Mouse (Mus musculus) macrophage (primary cell): ENCODE measurements around the gene Golga1. TPM values are rescaled to one million over a fixed set of nuclear protein-coding genes. Genes with fewer than 3 reads are reported as not detected.
"Not testable (repeated sequence)": the region's sequence is repeated elsewhere in the genome, so short reads cannot be mapped to it uniquely, and the experiment has no call there.

ENCODE experiments used
- H3K27ac ChIP-seq: fragments of 350-480 bp; formaldehyde crosslinking; 2 replicates; pipeline ENCODE4 v1.9.0; 2021
- H3K36me3 ChIP-seq: fragments of 350-480 bp; formaldehyde crosslinking; 2 replicates; pipeline ENCODE4 v1.9.0; 2021; ENCODE audit errors: inconsistent target
- H3K4me3 ChIP-seq: fragments of 350-480 bp; formaldehyde crosslinking; 2 replicates; pipeline ENCODE4 v1.9.0; 2021; ENCODE audit errors: inconsistent target
- H3K79me2 ChIP-seq: fragments of 350-480 bp; formaldehyde crosslinking; 2 replicates; pipeline ENCODE4 v1.9.0; 2021; ENCODE audit errors: inconsistent target
- WGBS: methylation state at CpG from one replicate; pipeline ENCODE4 v1.1.7; 2026; ENCODE audit warnings: inconsistent platforms; ENCODE audit not compliant: missing documents; 5-methylcytosine and 5-hydroxymethylcytosine counted together
- polyA plus RNA-seq: library from polyadenylated mRNA; stranded (reverse); fragments of 250-400 nt; gene quantifications from 3 replicates; pipeline ENCODE4 v1.2.4, GENCODE M21; 2018; ENCODE audit warnings: inconsistent platforms
- total RNA-seq, 78 experiments: library from RNA; depleted of rRNA; stranded (reverse); fragments of 250-400 nt; gene quantifications; 1 replicate in 9 of 78; 2 replicates in 24 of 78; 3 replicates in 43 of 78; 4 replicates in 2 of 78; pipeline ENCODE4 v1.2.4; 2018; ENCODE audit warnings: inconsistent platforms in 56 of 78

Gene Golga1
- 100 to 1,000 TPM in 3 of 26 experiments, 10 to 100 TPM in 23; 20.8 to 113 (median 74.0) TPM for total RNA-seq (2018; cell fraction: chromatin; rRNA removed)
- total RNA-seq (2018; cell fraction: cytosol; rRNA removed): 10 to 100 TPM in 19 of 26 experiments, 1 to 10 TPM in 7; 5.5 to 16.9 (median 13.1) TPM
- 10 to 100 TPM in 24 of 26 experiments, 1 to 10 TPM in 2; 8.0 to 67.9 (median 34.1) TPM for total RNA-seq (2018; cell fraction: nucleus; rRNA removed)
- 11.7 to 16.1 TPM (median 12.3 TPM) in 3 replicates for polyA plus RNA-seq

DNA sequence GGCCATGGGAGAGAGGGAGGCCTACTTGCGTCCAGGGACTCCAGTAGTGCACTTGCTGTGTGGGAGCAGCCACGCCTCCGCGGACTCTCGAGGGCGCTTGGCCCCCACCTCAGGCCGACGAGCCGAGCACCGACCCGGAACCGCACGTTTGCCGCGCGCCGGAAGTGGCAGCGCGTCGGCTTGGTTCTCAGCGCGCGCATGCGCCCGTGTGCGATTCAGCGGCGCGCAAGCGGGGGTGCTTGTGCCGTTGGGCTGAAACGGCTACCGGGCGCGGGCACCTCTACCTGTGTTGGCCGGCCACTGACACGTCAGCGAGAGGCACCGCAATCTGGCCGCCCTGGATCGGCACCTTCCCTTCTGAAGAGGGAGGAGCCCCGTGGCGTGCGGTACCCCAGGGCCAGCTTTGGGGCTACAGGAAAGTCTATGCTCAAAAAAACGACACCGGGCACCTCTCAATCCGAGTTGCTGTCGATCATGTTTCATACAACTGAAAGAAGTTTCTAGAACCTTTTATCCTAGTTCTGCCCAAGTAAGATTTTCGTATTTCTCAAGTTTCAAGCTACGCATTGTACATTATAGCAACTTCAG is at the start of gene Golga1:
Gene Golga1 (minus strand): TSS at position 142 of the 588 bp plus-strand sequence.
- H3K36me3 ChIP-seq: peaks cover 24% of the 10 kb centered on the region
- peaks cover 18% of the 10 kb centered on the region; the same call in 1 of the 2 replicates for H3K79me2 ChIP-seq
- peak within 1 kb of the TSS; percentile 82 for H3K4me3 ChIP-seq
- peak within 1 kb of the TSS; percentile 50 for H3K27ac ChIP-seq
- 1% methylated on average over 46 of the region's 50 CpGs for WGBS

DNA sequence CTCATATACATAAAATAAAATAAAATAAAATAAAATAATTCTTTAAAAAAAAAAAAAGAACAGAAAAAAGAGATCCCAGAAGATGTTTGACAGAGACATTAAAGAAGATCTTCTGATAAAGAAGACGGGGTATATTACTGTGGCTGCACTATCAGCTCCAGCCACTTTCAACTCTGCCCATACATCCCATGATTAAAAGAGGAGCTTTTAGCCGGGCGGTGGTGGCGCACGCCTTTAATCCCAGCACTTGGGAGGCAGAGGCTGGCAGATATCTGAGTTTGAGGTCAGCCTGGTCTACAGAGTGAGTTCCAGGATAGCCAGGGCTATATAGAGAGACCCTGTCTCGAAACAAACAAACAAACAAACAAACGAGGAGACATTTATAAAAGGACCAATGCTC is 48.8 kb upstream of the Golga1 start:
- no peaks in the 10 kb centered on the region for H3K36me3 ChIP-seq

DNA sequence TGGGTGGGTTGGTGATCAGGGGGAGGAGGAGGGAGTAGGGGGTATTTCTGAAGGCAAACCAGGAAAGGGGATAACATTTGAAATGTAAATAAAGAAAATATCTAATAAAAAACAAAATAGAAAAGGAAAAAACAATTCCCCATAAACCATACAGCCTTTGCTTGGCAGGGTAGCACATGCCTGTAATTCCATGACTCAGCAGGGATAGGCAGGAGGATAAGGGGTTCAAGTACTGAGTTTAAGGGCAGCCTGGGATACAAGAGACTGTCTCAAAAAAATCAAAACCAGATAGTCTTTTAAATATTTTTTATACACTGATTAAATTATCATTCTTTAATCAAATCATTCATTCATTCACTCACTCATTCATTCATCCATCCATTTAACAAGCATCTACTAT is 45.2 kb upstream of the Golga1 start:
- Histone ChIP-seq H3K4me3 (no peak overlapping the region), H3K27ac (no peak overlapping the region), H3K79me2 (no peaks in the 10 kb centered on the region), H3K36me3 (no peaks in the 10 kb centered on the region)

More for the DNA sequence above, 48.8 kb upstream of the Golga1 start:
- H3K4me3 ChIP-seq: no peak overlapping the region
- H3K27ac ChIP-seq: 0 out of 2 replicates have a peak overlapping the region, but pooled peaks have one; percentile 15
- no peaks in the 10 kb centered on the region for H3K79me2 ChIP-seq
- WGBS: 92% methylated on average over 7 of the region's 7 CpGs

DNA sequence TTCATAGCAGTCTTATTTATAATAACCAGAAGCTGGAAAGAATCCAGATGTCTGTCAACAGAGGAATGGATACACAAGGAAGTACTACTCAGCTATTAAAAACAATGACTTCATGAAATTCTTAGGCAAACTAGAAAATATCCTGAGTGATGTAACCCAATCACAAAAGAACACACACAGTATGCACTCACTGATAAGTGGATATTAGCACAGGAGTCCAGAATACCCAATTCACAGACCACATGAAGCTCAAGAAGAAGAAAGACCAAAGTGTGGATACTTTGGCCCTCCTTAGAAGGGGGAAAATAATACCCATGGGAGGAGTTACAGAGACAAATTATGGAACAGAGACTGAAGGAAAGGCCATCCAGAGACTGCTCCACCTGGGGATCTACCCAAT is 44.4 kb upstream of the Golga1 start:
- H3K36me3 ChIP-seq, H3K27ac ChIP-seq, H3K4me3 ChIP-seq, H3K79me2 ChIP-seq: not testable (repeated sequence)

DNA sequence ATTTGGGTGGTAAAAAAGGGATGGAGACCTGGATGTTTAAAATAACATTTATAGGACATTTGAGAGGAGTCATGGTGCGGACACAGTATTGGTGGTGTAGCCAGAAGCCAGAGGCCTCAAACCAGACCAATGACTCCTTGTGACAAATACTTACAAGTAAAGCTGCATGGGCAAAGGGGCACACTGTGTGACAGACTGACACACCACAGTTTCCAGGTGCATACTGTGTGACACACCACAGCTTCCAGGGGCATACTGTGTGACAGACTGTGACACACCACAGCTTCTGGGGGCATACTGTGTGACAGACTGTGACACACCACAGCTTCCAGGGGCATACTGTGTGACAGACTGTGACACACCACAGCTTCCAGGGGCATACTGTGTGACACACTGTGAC is 34.6 kb upstream of the Golga1 start:
- H3K79me2 ChIP-seq, H3K36me3 ChIP-seq, H3K27ac ChIP-seq, H3K4me3 ChIP-seq: not testable (repeated sequence)
- 100% methylated on average over 1 of the region's 1 CpGs for whole genome bisulfite sequencing

GRCm38 (mm10) chr2:39097993-39098392 is 32.7 kb upstream of the Golga1 start:
- no peaks in the 10 kb centered on the region for H3K36me3 ChIP-seq
- H3K79me2 ChIP-seq: no peaks in the 10 kb centered on the region
- no peak overlapping the region for H3K27ac ChIP-seq
- no peak overlapping the region for H3K4me3 ChIP-seq

GRCm38 (mm10) chr2:39091966-39092365 is 26.6 kb upstream of the Golga1 start:
- Histone ChIP-seq H3K4me3 (no peak overlapping the region), H3K79me2 (no peaks in the 10 kb centered on the region), H3K36me3 (no peaks in the 10 kb centered on the region), H3K27ac (no peak overlapping the region)
- 83% methylated on average over 1 of the region's 1 CpGs for WGBS

DNA sequence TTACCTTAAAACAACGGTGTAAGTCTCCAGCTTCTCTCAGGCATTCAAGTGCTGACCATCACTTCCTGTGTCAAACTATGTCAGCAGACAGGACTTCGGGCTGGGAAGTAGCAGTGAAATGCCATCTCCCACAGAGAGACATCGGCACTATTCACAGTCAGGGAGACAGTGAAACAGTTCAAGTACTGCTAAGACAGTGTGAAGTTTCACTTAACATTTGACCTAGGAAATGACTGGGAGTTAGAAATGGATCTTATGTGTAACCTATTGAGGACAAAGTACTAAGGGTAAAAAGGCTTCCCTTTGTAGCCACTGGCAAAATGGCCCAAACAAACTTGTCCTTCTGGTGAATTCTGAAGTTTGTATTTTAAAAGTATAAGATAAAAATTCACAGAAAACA is 17.4 kb upstream of the Golga1 start:
- no peaks in the 10 kb centered on the region for H3K79me2 ChIP-seq
- no peak overlapping the region for H3K4me3 ChIP-seq
- no peaks in the 10 kb centered on the region for H3K36me3 ChIP-seq
- 92% methylated on average over 3 of the region's 3 CpGs for WGBS
- no peak overlapping the region for H3K27ac ChIP-seq

DNA sequence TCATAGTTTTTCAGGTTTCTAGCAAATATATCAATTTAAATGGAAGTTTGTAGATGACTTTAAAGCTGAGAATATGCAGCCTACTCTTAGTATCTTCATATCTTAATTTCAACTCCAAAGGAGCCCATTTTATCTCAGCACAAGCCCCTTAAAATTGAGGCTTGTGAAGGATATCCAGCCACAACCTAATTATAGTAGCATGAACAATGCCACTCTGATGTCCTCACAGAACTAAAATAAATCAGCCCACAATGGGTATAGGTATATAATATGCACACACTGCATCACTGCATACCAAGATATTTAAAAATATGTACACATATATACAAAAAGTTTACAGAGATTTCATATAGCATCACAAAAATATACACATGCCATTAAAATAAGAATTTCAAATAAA is 5.3 kb upstream of the Golga1 start:
- no peak overlapping the region for H3K4me3 ChIP-seq

DNA sequence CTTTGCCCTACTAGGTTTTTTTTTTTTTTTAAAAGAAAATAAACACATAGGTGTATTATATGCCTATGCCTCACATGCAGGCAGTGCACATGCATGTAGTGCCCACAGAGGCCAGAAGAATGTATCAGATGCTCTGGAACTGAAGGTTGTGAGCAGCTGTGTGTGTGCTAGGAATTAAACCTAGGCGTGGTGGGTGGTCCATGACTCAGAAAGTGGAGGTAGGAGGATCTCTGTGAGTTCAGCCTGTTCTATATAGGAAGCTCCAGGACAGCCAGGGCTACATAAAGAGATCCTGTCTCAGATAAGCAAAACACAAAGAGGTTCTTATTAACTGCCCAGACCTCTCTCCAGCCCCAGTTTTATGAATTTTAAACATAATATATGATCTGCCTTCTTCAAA is 3.8 kb upstream of the Golga1 start:
- WGBS: 100% methylated on average over 1 of the region's 1 CpGs
- no peak overlapping the region for H3K27ac ChIP-seq
- no peak overlapping the region for H3K4me3 ChIP-seq
- H3K36me3 ChIP-seq: no peaks in the 10 kb centered on the region
- peaks cover 11% of the 10 kb centered on the region; the same call in 1 of the 2 replicates for H3K79me2 ChIP-seq

More for the DNA sequence above, 5.3 kb upstream of the Golga1 start:
- Histone ChIP-seq H3K27ac (no peak overlapping the region), H3K36me3 (no peaks in the 10 kb centered on the region), H3K79me2 (no peaks in the 10 kb centered on the region)

- H3K4me3 ChIP-seq: peak overlapping the region; percentile 82
- H3K36me3 ChIP-seq: peaks cover 27% of the 10 kb centered on the region
- H3K27ac ChIP-seq: peak overlapping the region; percentile 39
- peaks cover 18% of the 10 kb centered on the region; the same call in 1 of the 2 replicates for H3K79me2 ChIP-seq
- 6% methylated on average over 25 of the region's 25 CpGs for WGBS
These were observed 498 bp downstream of the Golga1 start for GRCm38 (mm10) chr2:39064687-39065399.

DNA sequence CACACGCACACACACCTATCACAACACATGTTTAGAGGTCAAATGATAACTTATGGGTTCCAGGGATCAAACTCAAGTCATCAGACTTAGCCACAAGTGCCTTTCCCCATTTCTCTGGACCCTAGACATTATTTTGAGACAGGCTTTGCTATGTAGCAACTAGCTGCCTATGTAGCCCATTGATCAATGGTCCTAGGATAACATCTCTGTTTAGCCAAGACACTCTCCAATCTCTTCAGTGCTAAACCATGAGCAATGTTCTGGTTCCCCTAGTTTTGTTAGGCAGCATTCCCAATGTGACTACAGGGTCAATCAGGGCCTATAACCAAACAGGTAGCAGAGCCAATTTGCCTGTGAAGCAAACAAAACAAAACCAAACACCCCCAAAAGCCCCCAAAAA is 16.8 kb downstream of the Golga1 start:
- Histone ChIP-seq H3K4me3 (no peak overlapping the region), H3K27ac (no peak overlapping the region), H3K79me2 (no peaks in the 10 kb centered on the region), H3K36me3 (peaks cover 25% of the 10 kb centered on the region; the same call in 1 of the 2 replicates)
- WGBS: 100% methylated on average over 1 of the region's 1 CpGs

- Histone ChIP-seq H3K36me3 (peaks cover 43% of the 10 kb centered on the region), H3K79me2 (no peaks in the 10 kb centered on the region), H3K4me3 (no peak overlapping the region), H3K27ac (no peak overlapping the region)
- WGBS: 86% methylated on average over 1 of the region's 1 CpGs
These were observed 25.1 kb downstream of the Golga1 start for GRCm38 (mm10) chr2:39040215-39040614.

GRCm38 (mm10) chr2:39031611-39032010 is 33.7 kb downstream of the Golga1 start:
- H3K27ac ChIP-seq: no peak overlapping the region
- H3K79me2 ChIP-seq: no peaks in the 10 kb centered on the region
- WGBS: 83% methylated on average over 1 of the region's 1 CpGs
- no peak overlapping the region for H3K4me3 ChIP-seq
- peaks cover 55% of the 10 kb centered on the region for H3K36me3 ChIP-seq

GRCm38 (mm10) chr2:39020004-39020403 is 45.3 kb downstream of the Golga1 start:
- no peak overlapping the region for H3K27ac ChIP-seq
- 86% methylated on average over 1 of the region's 1 CpGs for WGBS
- peaks cover 77% of the 10 kb centered on the region for H3K36me3 ChIP-seq

More at GRCm38 (mm10) chr2:39020004-39020403, 45.3 kb downstream of the Golga1 start:
- Histone ChIP-seq H3K4me3 (no peak overlapping the region), H3K79me2 (no peaks in the 10 kb centered on the region)
